Mouse (Mus musculus) stomach, embryonic 14.5 days (tissue): ENCODE results near the gene Mpzl3. TPM values are rescaled to one million over a fixed set of nuclear protein-coding genes. Genes with fewer than 3 reads are reported as not detected.

Experiments used
- ATAC-seq: fragments of 200-750 bp; cut with Nextera tagmentation; 2 replicates; pipeline ENCODE4 v1.8.0; 2017; ENCODE audit warnings: low read depth, moderate TSS enrichment; ENCODE audit not compliant: insufficient number of reproducible peaks, insufficient read depth, low FRiP score
- H3K27ac ChIP-seq: fragments of 300-500 bp; sonication (generic); 2 replicates; pipeline ENCODE4 v1.5.1; 2014; ENCODE audit warnings: mild to moderate bottlenecking, low read length, moderate library complexity, mixed read lengths
- H3K27me3 ChIP-seq: fragments of 300-500 bp; sonication (generic); 2 replicates; pipeline ENCODE4 v1.6.1; 2014; ENCODE audit warnings: low read length, control low read depth, mixed read lengths; ENCODE audit not compliant: control insufficient read depth, insufficient read depth
- H3K36me3 ChIP-seq: fragments of 300-500 bp; sonication (generic); 2 replicates; pipeline ENCODE4 v1.6.1; 2014; ENCODE audit warnings: mild to moderate bottlenecking, control low read depth, low read length, moderate library complexity, mixed read lengths; ENCODE audit not compliant: control insufficient read depth, insufficient read depth
- H3K4me1 ChIP-seq: fragments of 300-500 bp; sonication (generic); 2 replicates; pipeline ENCODE4 v1.6.1; 2014; ENCODE audit warnings: low read length, control low read depth, mixed read lengths; ENCODE audit not compliant: control insufficient read depth, insufficient read depth
- H3K4me2 ChIP-seq: fragments of 300-500 bp; sonication (generic); replicated peaks from 2 replicates; pipeline ENCODE4 v1.6.1; 2014; ENCODE audit warnings: low read depth, low read length, control low read depth
- H3K4me3 ChIP-seq: fragments of 300-500 bp; sonication (generic); 2 replicates; pipeline ENCODE4 v1.5.1; 2014; ENCODE audit warnings: low read depth, low read length, control low read depth
- H3K9ac ChIP-seq: fragments of 300-500 bp; sonication (generic); replicated peaks from 2 replicates; pipeline ENCODE4 v1.6.1; 2014; ENCODE audit warnings: low read depth, mild to moderate bottlenecking, control low read depth, low read length, moderate library complexity, mixed read lengths
- H3K9me3 ChIP-seq: fragments of 300-500 bp; sonication (generic); 2 replicates; pipeline ENCODE4 v1.6.1; 2016; ENCODE audit warnings: low read depth, low read length, control low read depth; ENCODE audit not compliant: control insufficient read depth
- whole genome bisulfite sequencing: fragments of 180-500 bp; shearing (Covaris S2); extraction: QIAGEN DNeasy Blood & Tissue Kit; methylation state at CpG from one replicate; pipeline ENCODE4 v1.1.7; 2014; 5-methylcytosine and 5-hydroxymethylcytosine counted together
- polyA plus RNA-seq: library from polyadenylated mRNA; unstranded; fragments of >200 nt; fragmentation: Nextera tagmentation; extraction: Ambion mirVana; gene quantifications from 2 replicates; pipeline ENCODE4 v1.2.1, GENCODE M21; 2014

The Mpzl3 gene
- polyA plus RNA-seq, 1 experiment from 2014 or later, result 3.1 TPM

GRCm38 (mm10) chr9:45039499-45039898, 15.5 kb upstream of the Mpzl3 start, which contains the start of gene Mpzl2:
Gene Mpzl2 (plus strand): TSS chr9:45039799.
- no peaks in the 10 kb centered on the region for H3K9me3 ChIP-seq
- H3K4me2 ChIP-seq, result peak within 1 kb of the TSS; percentile 33
- peaks cover 7% of the 10 kb centered on the region; the same call in 1 of the 2 replicates for H3K4me1 ChIP-seq
- H3K4me3 ChIP-seq, result no peak within 1 kb of the TSS
- no peaks in the 10 kb centered on the region for H3K36me3 ChIP-seq
- no peak within 1 kb of the TSS for H3K27ac ChIP-seq
- H3K9ac ChIP-seq, result no peak within 1 kb of the TSS
- H3K27me3 ChIP-seq, result 0 out of 2 replicates have a peak, but pooled peaks cover 3% of the 10 kb centered on the region
- ATAC-seq, result no peak
- WGBS, result 36% methylated on average over 5 of the region's 5 CpGs

GRCm38 (mm10) chr9:45040066-45040845, 14.7 kb upstream of the Mpzl3 start:
- H3K4me2 ChIP-seq, result peak overlapping the region; percentile 33
- H3K9ac ChIP-seq, result no peak overlapping the region
- H3K27me3 ChIP-seq, result 0 out of 2 replicates have a peak, but pooled peaks cover 3% of the 10 kb centered on the region
- peaks cover 7% of the 10 kb centered on the region; the same call in 1 of the 2 replicates for H3K4me1 ChIP-seq
- peaks cover 4% of the 10 kb centered on the region; the same call in 1 of the 2 replicates for H3K36me3 ChIP-seq
- H3K27ac ChIP-seq, result no peak overlapping the region
- H3K9me3 ChIP-seq, result no peaks in the 10 kb centered on the region
- WGBS, result 13% methylated on average over 14 of the region's 14 CpGs
- no peak overlapping the region for H3K4me3 ChIP-seq
- ATAC-seq, result no peak

DNA sequence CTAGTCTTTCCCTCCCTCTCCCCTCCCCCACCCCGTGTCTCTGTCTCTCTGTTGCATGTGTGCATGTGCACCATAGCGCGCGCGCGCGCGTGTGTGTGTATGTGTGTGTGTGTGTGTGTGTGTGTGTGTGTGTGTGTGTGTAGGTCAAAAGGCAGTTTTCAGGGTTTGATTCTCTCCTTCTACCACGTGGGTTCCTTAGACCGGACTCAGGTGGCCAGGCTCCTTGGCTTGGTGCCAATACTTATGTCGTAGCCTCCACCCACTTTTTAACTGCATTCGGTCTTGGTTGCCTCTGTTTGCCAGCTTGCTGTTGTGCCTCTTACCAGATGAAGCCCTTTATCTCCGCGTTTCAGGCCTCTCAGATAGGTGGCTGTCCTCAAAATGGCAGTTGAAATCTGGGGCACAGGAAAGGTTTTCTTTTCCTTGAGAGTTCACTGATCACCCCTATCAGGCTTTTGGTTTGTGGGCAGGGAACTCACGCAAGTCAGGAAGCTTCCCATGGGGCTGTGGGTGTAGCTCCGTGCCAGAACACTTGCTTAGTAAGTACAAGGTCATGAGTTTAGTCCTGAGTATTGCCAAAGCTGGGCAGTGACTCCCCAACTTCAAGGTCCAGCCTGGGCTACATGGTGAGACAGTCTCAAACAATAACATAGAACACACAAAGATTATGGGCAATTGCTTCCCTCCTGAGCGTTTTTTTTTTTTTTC, 13.7 kb upstream of the Mpzl3 start:
- peak overlapping the region; percentile 49 for H3K27ac ChIP-seq
- ATAC-seq, result no peak

DNA sequence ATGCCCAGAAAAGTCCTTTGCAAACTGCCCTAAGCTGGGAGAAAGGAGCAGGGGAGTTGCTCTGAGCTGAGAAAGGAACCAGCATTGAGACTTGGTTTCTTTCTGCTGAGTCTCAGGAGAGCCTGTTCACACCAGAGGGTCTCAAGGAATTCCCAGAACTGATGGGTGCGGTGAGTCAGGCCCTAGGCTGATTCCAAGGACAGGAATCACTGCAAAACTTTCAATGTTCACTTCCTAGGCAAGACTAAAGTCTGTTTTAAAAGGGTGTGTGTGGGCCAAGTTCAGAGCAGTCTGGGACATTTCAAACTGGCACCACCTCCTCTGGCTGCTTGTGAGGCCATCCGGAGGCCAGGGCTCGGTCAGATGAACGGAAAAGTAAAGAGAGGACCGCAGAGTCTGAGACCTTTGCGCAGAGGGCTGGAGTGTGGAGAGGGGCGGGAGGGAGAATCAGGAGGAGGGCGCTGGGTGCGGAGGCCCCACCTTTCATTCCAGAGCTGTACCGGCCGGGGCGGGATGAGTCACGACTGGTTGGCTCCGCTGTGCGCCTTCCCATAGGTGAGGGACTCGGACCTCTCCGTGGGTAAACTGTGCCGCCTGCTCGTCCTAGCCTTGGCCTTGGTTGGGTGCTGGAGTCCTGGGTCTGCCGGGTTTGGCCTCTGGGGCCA, 12.8 kb upstream of the Mpzl3 start:
- Histone ChIP-seq H3K4me2 (peak overlapping the region; percentile 43), H3K27ac (peak overlapping the region; percentile 66), H3K9me3 (no peaks in the 10 kb centered on the region), H3K4me1 (peaks cover 7% of the 10 kb centered on the region; the same call in 1 of the 2 replicates), H3K27me3 (0 out of 2 replicates have a peak, but pooled peaks cover 3% of the 10 kb centered on the region), H3K9ac (peak overlapping the region; percentile 18; the same call in 1 of the 2 replicates), H3K4me3 (peak overlapping the region; percentile 33), H3K36me3 (peaks cover 4% of the 10 kb centered on the region; the same call in 1 of the 2 replicates)
- peak; percentile 96 for ATAC-seq
- under 1% methylated on average over 20 of the region's 20 CpGs for WGBS

More for the DNA sequence above, 13.7 kb upstream of the Mpzl3 start:
- H3K9me3 ChIP-seq, result no peaks in the 10 kb centered on the region
- H3K27me3 ChIP-seq, result 0 out of 2 replicates have a peak, but pooled peaks cover 3% of the 10 kb centered on the region
- 0 out of 2 replicates have a peak overlapping the region, but pooled peaks have one; percentile 33 for H3K4me2 ChIP-seq
- H3K9ac ChIP-seq, result no peak overlapping the region
- peaks cover 4% of the 10 kb centered on the region; the same call in 1 of the 2 replicates for H3K36me3 ChIP-seq
- H3K4me1 ChIP-seq, result peaks cover 7% of the 10 kb centered on the region; the same call in 1 of the 2 replicates
- no peak overlapping the region for H3K4me3 ChIP-seq
- 35% methylated on average over 17 of the region's 17 CpGs for WGBS

- Histone ChIP-seq H3K27me3 (0 out of 2 replicates have a peak, but pooled peaks cover 3% of the 10 kb centered on the region), H3K27ac (peak overlapping the region; percentile 66; the same call in 1 of the 2 replicates), H3K9me3 (no peaks in the 10 kb centered on the region), H3K9ac (peak overlapping the region; percentile 18; the same call in 1 of the 2 replicates), H3K4me1 (peaks cover 7% of the 10 kb centered on the region; the same call in 1 of the 2 replicates), H3K4me2 (peak overlapping the region; percentile 43), H3K36me3 (peaks cover 4% of the 10 kb centered on the region; the same call in 1 of the 2 replicates), H3K4me3 (peak overlapping the region; percentile 33)
- WGBS, result under 1% methylated on average over 10 of the region's 10 CpGs
- ATAC-seq, result no peak
Measured at GRCm38 (mm10) chr9:45042947-45043346, 12.0 kb upstream of the Mpzl3 start.

DNA sequence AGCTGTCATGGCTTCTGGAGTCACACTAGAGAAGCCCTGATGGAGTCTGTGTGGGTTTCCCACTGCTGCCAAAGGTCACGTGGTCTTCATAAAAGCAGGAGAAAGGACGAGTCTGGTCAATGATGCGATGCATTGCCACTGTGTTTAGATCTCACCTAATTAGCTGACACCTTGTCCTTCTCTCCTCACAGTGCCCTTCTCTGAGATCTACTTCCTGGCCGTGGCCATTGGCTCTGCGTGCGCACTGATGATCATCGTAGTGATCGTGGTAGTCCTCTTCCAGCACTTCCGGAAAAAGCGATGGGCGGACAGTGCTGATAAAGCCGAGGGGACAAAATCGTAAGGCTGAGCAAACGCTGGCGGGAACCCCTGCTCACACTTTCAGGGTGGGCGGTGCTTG, 8.0 kb upstream of the Mpzl3 start:
- H3K4me1 ChIP-seq, result peaks cover 3% of the 10 kb centered on the region; the same call in 1 of the 2 replicates
- no peak overlapping the region for H3K27ac ChIP-seq
- no peaks in the 10 kb centered on the region for H3K9me3 ChIP-seq
- peaks cover 4% of the 10 kb centered on the region; the same call in 1 of the 2 replicates for H3K36me3 ChIP-seq
- no peak overlapping the region for H3K4me3 ChIP-seq
- no peak overlapping the region for H3K9ac ChIP-seq
- no peak overlapping the region for H3K4me2 ChIP-seq
- ATAC-seq, result no peak
- 0 out of 2 replicates have a peak, but pooled peaks cover 3% of the 10 kb centered on the region for H3K27me3 ChIP-seq
- 87% methylated on average over 16 of the region's 16 CpGs for WGBS

GRCm38 (mm10) chr9:45048511-45048910, 6.5 kb upstream of the Mpzl3 start:
- H3K4me3 ChIP-seq, result no peak overlapping the region
- no peak for ATAC-seq
- no peaks in the 10 kb centered on the region for H3K9me3 ChIP-seq
- 33% methylated on average over 4 of the region's 4 CpGs for WGBS
- H3K9ac ChIP-seq, result no peak overlapping the region
- H3K36me3 ChIP-seq, result peaks cover 4% of the 10 kb centered on the region; the same call in 1 of the 2 replicates
- no peak overlapping the region for H3K4me2 ChIP-seq
- H3K27ac ChIP-seq, result no peak overlapping the region
- no peaks in the 10 kb centered on the region for H3K27me3 ChIP-seq
- H3K4me1 ChIP-seq, result no peaks in the 10 kb centered on the region
